Mouse (Mus musculus) stomach, embryonic 15.5 days (tissue): ENCODE measurements around the gene Sorcs2. TPM values are rescaled to one million over a fixed set of nuclear protein-coding genes. Genes with fewer than 3 reads are reported as not detected.

Experiments used
- ATAC-seq: fragments of 200-750 bp; cut with Nextera tagmentation; 2 replicates; pipeline ENCODE4 v1.8.0; 2017; ENCODE audit warnings: low read depth, moderate number of reproducible peaks, moderate TSS enrichment; ENCODE audit not compliant: insufficient read depth, low FRiP score
- H3K27ac ChIP-seq: fragments of 300-500 bp; sonication (generic); 2 replicates; pipeline ENCODE4 v1.5.1; 2015; ENCODE audit warnings: mild to moderate bottlenecking, inconsistent platforms
- H3K27me3 ChIP-seq: fragments of 300-500 bp; sonication (generic); replicated peaks from 2 replicates; pipeline ENCODE4 v1.6.1; 2015; ENCODE audit warnings: inconsistent platforms
- H3K36me3 ChIP-seq: fragments of 300-500 bp; sonication (generic); 2 replicates; pipeline ENCODE4 v1.6.1; 2015; ENCODE audit warnings: inconsistent platforms
- H3K4me1 ChIP-seq: fragments of 300-500 bp; sonication (generic); 2 replicates; pipeline ENCODE4 v1.6.1; 2015; ENCODE audit warnings: inconsistent platforms
- H3K4me2 ChIP-seq: fragments of 300-500 bp; sonication (generic); 2 replicates; pipeline ENCODE4 v1.6.1; 2015; ENCODE audit warnings: mild to moderate bottlenecking, inconsistent platforms
- H3K4me3 ChIP-seq: fragments of 300-500 bp; sonication (generic); replicated peaks from 2 replicates; pipeline ENCODE4 v1.5.1; 2015; ENCODE audit warnings: inconsistent platforms
- H3K9ac ChIP-seq: fragments of 300-500 bp; sonication (generic); 2 replicates; pipeline ENCODE4 v1.6.1; 2015; ENCODE audit warnings: inconsistent platforms
- H3K9me3 ChIP-seq: fragments of 300-500 bp; sonication (generic); 2 replicates; pipeline ENCODE4 v1.6.1; 2016; ENCODE audit warnings: inconsistent platforms
- WGBS: fragments of 180-500 bp; shearing (Covaris S2); methylation state at CpG from one replicate; pipeline ENCODE4 v1.1.7; 2015; 5-methylcytosine and 5-hydroxymethylcytosine counted together
- polyA plus RNA-seq: library from polyadenylated mRNA; unstranded; fragments of >200 nt; fragmentation: Nextera tagmentation; extraction: Ambion mirVana; gene quantifications from 2 replicates; pipeline ENCODE4 v1.2.1, GENCODE M21; 2015

Sorcs2 gene
- polyA plus RNA-seq, 1 experiment from 2014 or later, result 13.7 TPM

- H3K27ac ChIP-seq, result peak overlapping the region; percentile 23; the same call in 1 of the 2 replicates
- ATAC-seq, result no peak
- H3K4me3 ChIP-seq, result no peak overlapping the region
- H3K9me3 ChIP-seq, result no peaks in the 10 kb centered on the region
- H3K4me2 ChIP-seq, result no peak overlapping the region
- peaks cover 26% of the 10 kb centered on the region for H3K4me1 ChIP-seq
- WGBS, result 76% methylated on average over 8 of the region's 8 CpGs
- no peak overlapping the region for H3K9ac ChIP-seq
- no peaks in the 10 kb centered on the region for H3K27me3 ChIP-seq
- H3K36me3 ChIP-seq, result no peaks in the 10 kb centered on the region
Measured at GRCm38 (mm10) chr5:36320667-36321066, 77.3 kb downstream of the Sorcs2 start.

- Histone ChIP-seq H3K9ac (no peak overlapping the region), H3K4me2 (no peak overlapping the region), H3K27me3 (no peaks in the 10 kb centered on the region), H3K36me3 (no peaks in the 10 kb centered on the region), H3K9me3 (no peaks in the 10 kb centered on the region), H3K4me3 (no peak overlapping the region), H3K4me1 (peaks cover 32% of the 10 kb centered on the region), H3K27ac (no peak overlapping the region)
- WGBS, result 56% methylated on average over 6 of the region's 6 CpGs
- no peak for ATAC-seq
Measured at GRCm38 (mm10) chr5:36317641-36318368, 80.1 kb downstream of the Sorcs2 start.

- no peaks in the 10 kb centered on the region for H3K27me3 ChIP-seq
- no peaks in the 10 kb centered on the region for H3K9me3 ChIP-seq
- no peak overlapping the region for H3K9ac ChIP-seq
- H3K4me2 ChIP-seq, result no peak overlapping the region
- WGBS, result 70% methylated on average over 9 of the region's 9 CpGs
- H3K4me1 ChIP-seq, result peaks cover 15% of the 10 kb centered on the region
- no peak overlapping the region for H3K4me3 ChIP-seq
- ATAC-seq, result peak; percentile 19; the same call in 1 of the 2 replicates
- H3K27ac ChIP-seq, result peak overlapping the region; percentile 74; the same call in 1 of the 2 replicates
- no peaks in the 10 kb centered on the region for H3K36me3 ChIP-seq
Measured at GRCm38 (mm10) chr5:36315106-36315505, 82.8 kb downstream of the Sorcs2 start.

GRCm38 (mm10) chr5:36313353-36314079 lies 84.4 kb downstream of the Sorcs2 start:
- no peak overlapping the region for H3K4me3 ChIP-seq
- H3K27ac ChIP-seq, result peak overlapping the region; percentile 2; the same call in 1 of the 2 replicates
- peaks cover 15% of the 10 kb centered on the region for H3K4me1 ChIP-seq
- 30% methylated on average over 16 of the region's 16 CpGs for whole genome bisulfite sequencing
- peak; percentile 45 for ATAC-seq
- H3K4me2 ChIP-seq, result 0 out of 2 replicates have a peak overlapping the region, but pooled peaks have one; percentile 14
- H3K27me3 ChIP-seq, result no peaks in the 10 kb centered on the region
- H3K9me3 ChIP-seq, result no peaks in the 10 kb centered on the region
- no peaks in the 10 kb centered on the region for H3K36me3 ChIP-seq
- no peak overlapping the region for H3K9ac ChIP-seq

GRCm38 (mm10) chr5:36312926-36313325 lies 85.0 kb downstream of the Sorcs2 start:
- no peaks in the 10 kb centered on the region for H3K9me3 ChIP-seq
- no peak overlapping the region for H3K4me2 ChIP-seq
- no peaks in the 10 kb centered on the region for H3K36me3 ChIP-seq
- H3K27ac ChIP-seq, result no peak overlapping the region
- H3K9ac ChIP-seq, result no peak overlapping the region
- WGBS, result 58% methylated on average over 6 of the region's 6 CpGs
- ATAC-seq, result no peak
- no peak overlapping the region for H3K4me3 ChIP-seq
- H3K4me1 ChIP-seq, result peaks cover 15% of the 10 kb centered on the region
- H3K27me3 ChIP-seq, result no peaks in the 10 kb centered on the region

GRCm38 (mm10) chr5:36304299-36304980 lies 93.5 kb downstream of the Sorcs2 start:
- no peak overlapping the region for H3K4me3 ChIP-seq
- no peaks in the 10 kb centered on the region for H3K36me3 ChIP-seq
- H3K4me1 ChIP-seq, result peaks cover 5% of the 10 kb centered on the region; the same call in 1 of the 2 replicates
- no peak overlapping the region for H3K9ac ChIP-seq
- no peaks in the 10 kb centered on the region for H3K9me3 ChIP-seq
- no peaks in the 10 kb centered on the region for H3K27me3 ChIP-seq
- peak overlapping the region; percentile 12; the same call in 1 of the 2 replicates for H3K27ac ChIP-seq
- no peak overlapping the region for H3K4me2 ChIP-seq
- 31% methylated on average over 7 of the region's 7 CpGs for WGBS
- ATAC-seq, result no peak

- Histone ChIP-seq H3K4me2 (no peak overlapping the region), H3K4me3 (no peak overlapping the region), H3K27me3 (no peaks in the 10 kb centered on the region), H3K36me3 (no peaks in the 10 kb centered on the region), H3K9me3 (no peaks in the 10 kb centered on the region), H3K27ac (no peak overlapping the region), H3K4me1 (peaks cover 9% of the 10 kb centered on the region; the same call in 1 of the 2 replicates), H3K9ac (no peak overlapping the region)
- ATAC-seq, result no peak
- WGBS, result 61% methylated on average over 4 of the region's 4 CpGs
Measured at GRCm38 (mm10) chr5:36301166-36301565, 96.8 kb downstream of the Sorcs2 start.

GRCm38 (mm10) chr5:36298049-36298448 lies 99.9 kb downstream of the Sorcs2 start:
- H3K9ac ChIP-seq, result no peak overlapping the region
- WGBS, result 82% methylated on average over 4 of the region's 4 CpGs

GRCm38 (mm10) chr5:36297246-36297645 lies 100.7 kb downstream of the Sorcs2 start:
- Histone ChIP-seq H3K27me3 (no peaks in the 10 kb centered on the region), H3K4me1 (0 out of 2 replicates have a peak, but pooled peaks cover 7% of the 10 kb centered on the region), H3K27ac (no peak overlapping the region), H3K36me3 (no peaks in the 10 kb centered on the region), H3K9me3 (no peaks in the 10 kb centered on the region), H3K4me2 (no peak overlapping the region), H3K9ac (no peak overlapping the region), H3K4me3 (no peak overlapping the region)
- no peak for ATAC-seq
- 48% methylated on average over 4 of the region's 4 CpGs for WGBS

More at GRCm38 (mm10) chr5:36298049-36298448, 99.9 kb downstream of the Sorcs2 start:
- no peak overlapping the region for H3K27ac ChIP-seq
- no peak for ATAC-seq
- H3K36me3 ChIP-seq, result no peaks in the 10 kb centered on the region
- H3K4me1 ChIP-seq, result 0 out of 2 replicates have a peak, but pooled peaks cover 4% of the 10 kb centered on the region
- no peaks in the 10 kb centered on the region for H3K27me3 ChIP-seq
- H3K4me2 ChIP-seq, result no peak overlapping the region
- no peak overlapping the region for H3K4me3 ChIP-seq
- no peaks in the 10 kb centered on the region for H3K9me3 ChIP-seq

GRCm38 (mm10) chr5:36293109-36293900 lies 104.6 kb downstream of the Sorcs2 start:
- Histone ChIP-seq H3K9me3 (no peaks in the 10 kb centered on the region), H3K36me3 (no peaks in the 10 kb centered on the region), H3K4me2 (no peak overlapping the region), H3K4me1 (0 out of 2 replicates have a peak, but pooled peaks cover 10% of the 10 kb centered on the region), H3K4me3 (no peak overlapping the region), H3K27me3 (no peaks in the 10 kb centered on the region), H3K9ac (no peak overlapping the region), H3K27ac (no peak overlapping the region)
- no peak for ATAC-seq
- 56% methylated on average over 11 of the region's 11 CpGs for WGBS

- 74% methylated on average over 9 of the region's 9 CpGs for WGBS
- H3K9ac ChIP-seq, result no peak overlapping the region
- H3K4me3 ChIP-seq, result no peak overlapping the region
Measured at GRCm38 (mm10) chr5:36292321-36292720, 105.6 kb downstream of the Sorcs2 start.

More at GRCm38 (mm10) chr5:36292321-36292720, 105.6 kb downstream of the Sorcs2 start:
- Histone ChIP-seq H3K4me1 (0 out of 2 replicates have a peak, but pooled peaks cover 6% of the 10 kb centered on the region), H3K9me3 (no peaks in the 10 kb centered on the region), H3K4me2 (no peak overlapping the region), H3K27me3 (no peaks in the 10 kb centered on the region), H3K36me3 (no peaks in the 10 kb centered on the region), H3K27ac (no peak overlapping the region)
- ATAC-seq, result no peak
